Mouse (Mus musculus) olfactory bulb, adult 2 months (tissue): ENCODE results near the gene Enc1.

Experiments
- CTCF ChIP-seq: fragments of 200-500 bp; IDR thresholded peaks from 2 replicates; pipeline ENCODE4 v1.5.1; 2012; ENCODE audit warnings: low read depth, mild to moderate bottlenecking, low read length, moderate library complexity; ENCODE audit not compliant: insufficient read depth
- POLR2A ChIP-seq: fragments of 200-500 bp; IDR thresholded peaks from 2 replicates; pipeline ENCODE4 v1.6.1; 2012; ENCODE audit warnings: mild to moderate bottlenecking, low read depth, low read length, moderate library complexity; ENCODE audit not compliant: insufficient read depth

- TF ChIP-seq CTCF (no peak), POLR2A (no peak)
Observed at GRCm38 (mm10) chr13:97196925-97197218, 44.0 kb upstream of the Enc1 start.
